8 mouse cellular contexts compared by ENCODE assay signal in genomic region chr7:44466006-44466887, GRCm38 (mm10). TPM values are rescaled to one million over a fixed set of nuclear protein-coding genes. Genes with fewer than 3 reads are reported as not detected.
DNase-seq lines count a peak whose midpoint lies in the region; ATAC-seq lines count a peak whose summit lies in the region.

No protein-coding gene starts in this region.

- H3K9ac ChIP-seq in liver, embryonic 11.5 days (ENCODE audit: low read depth, low read length) = peak overlapping the region; percentile 31; the same call in 1 of the 2 replicates

- peaks cover 33% of the 10 kb centered on the region for H3K27me3 ChIP-seq in liver, embryonic 11.5 days (replicated peaks; ENCODE audit: control insufficient read depth, insufficient read depth, low read length)

- DNase-seq in cerebellum, adult 11-12 months = peak; percentile 75
- DNase-seq in cerebellum, adult 8-10 months = no peak
- DNase-seq in thymus, postnatal 4 days = peak; percentile 11
- DNase-seq in thymus, postnatal 10 days (ENCODE audit: low spot score in 2 of 2) = no peak
- DNase-seq in liver, embryonic 11.5 days (ENCODE audit: low spot score) = peak; percentile 26
- no peak for DNase-seq in left cerebral cortex, adult 11 months (ENCODE audit: low spot score)
- no peak for DNase-seq in thymus, postnatal 0 days (ENCODE audit: low spot score)

- 79% methylated on average over 10 of the region's 10 CpGs for WGBS in liver, embryonic 11.5 days

- H3K4me3 ChIP-seq in liver, embryonic 11.5 days (ENCODE audit: low read depth, low read length) = 0 out of 2 replicates have a peak overlapping the region, but pooled peaks have one; percentile 12

- H3K27ac ChIP-seq in liver, embryonic 11.5 days (ENCODE audit: low read depth, low read length) = no peak overlapping the region

- peaks cover 3% of the 10 kb centered on the region for H3K36me3 ChIP-seq in liver, embryonic 11.5 days (ENCODE audit: control insufficient read depth, insufficient read depth, low read length)

- H3K9me3 ChIP-seq in liver, embryonic 11.5 days (ENCODE audit: control insufficient read depth, low read length) = no peaks in the 10 kb centered on the region

- no peak for ATAC-seq in liver, embryonic 11.5 days (replicated peaks; ENCODE audit: low FRiP score)
- ATAC-seq in megakaryocyte, adult 5-6 weeks (ENCODE audit: poor library complexity, severe bottlenecking) = no peak

- peaks cover 30% of the 10 kb centered on the region for H3K4me1 ChIP-seq in liver, embryonic 11.5 days (replicated peaks; ENCODE audit: control insufficient read depth, insufficient read depth, low read length)

- peak overlapping the region; percentile 37 for H3K4me2 ChIP-seq in liver, embryonic 11.5 days

RNA-seq across cellular contexts. Expression of gene Aspdh, which starts 1.1 kb away (rescaled TPM):
- polyA plus RNA-seq in liver, embryonic 11.5 days (2014; fragmentation: Nextera tagmentation; extraction: Ambion mirVana) = 5.6 and 6.4 TPM in 2 replicates
- total RNA-seq in megakaryocyte, adult 5-6 weeks (2015) = not detected in 2 replicates
- not detected in 2 replicates for total RNA-seq in megakaryocyte, adult 5-6 weeks (2017)
- polyA plus RNA-seq in thymus, postnatal 0 days (2015; fragmentation: Nextera tagmentation; extraction: Ambion mirVana) = not detected in 2 replicates

RNA-seq across cellular contexts. Expression of gene Josd2, which starts 1.5 kb away (rescaled TPM):
- 145 and 146 TPM in 2 replicates for polyA plus RNA-seq in liver, embryonic 11.5 days (2014; fragmentation: Nextera tagmentation; extraction: Ambion mirVana)
- total RNA-seq in megakaryocyte, adult 5-6 weeks (2015) = 18.2 and 20.3 TPM in 2 replicates
- 12.5 and 14.0 TPM in 2 replicates for total RNA-seq in megakaryocyte, adult 5-6 weeks (2017)
- polyA plus RNA-seq in thymus, postnatal 0 days (2015; fragmentation: Nextera tagmentation; extraction: Ambion mirVana) = 30.6 and 37.4 TPM in 2 replicates

RNA-seq across cellular contexts. Expression of gene Emc10, which starts 30.1 kb away (rescaled TPM):
- polyA plus RNA-seq in liver, embryonic 11.5 days (2014; fragmentation: Nextera tagmentation; extraction: Ambion mirVana) = 72.8 and 75.2 TPM in 2 replicates
- total RNA-seq in megakaryocyte, adult 5-6 weeks (2015) = 42.4 and 47.4 TPM in 2 replicates
- total RNA-seq in megakaryocyte, adult 5-6 weeks (2017) = 23.1 and 27.4 TPM in 2 replicates
- 83.8 and 85.5 TPM in 2 replicates for polyA plus RNA-seq in thymus, postnatal 0 days (2015; fragmentation: Nextera tagmentation; extraction: Ambion mirVana)

RNA-seq across cellular contexts. Expression of gene Fam71e1, which starts 30.1 kb away (rescaled TPM):
- 4.7 and 5.9 TPM in 2 replicates for polyA plus RNA-seq in liver, embryonic 11.5 days (2014; fragmentation: Nextera tagmentation; extraction: Ambion mirVana)
- 1.7 and 2.0 TPM in 2 replicates for total RNA-seq in megakaryocyte, adult 5-6 weeks (2015)
- total RNA-seq in megakaryocyte, adult 5-6 weeks (2017) = 0.12 TPM in 1 of 2 replicates, not detected in the other
- polyA plus RNA-seq in thymus, postnatal 0 days (2015; fragmentation: Nextera tagmentation; extraction: Ambion mirVana) = 9.5 and 13.4 TPM in 2 replicates

RNA-seq across cellular contexts. Expression of gene Lrrc4b, which starts 37.4 kb away (rescaled TPM):
- polyA plus RNA-seq in liver, embryonic 11.5 days (2014; fragmentation: Nextera tagmentation; extraction: Ambion mirVana) = 0.25 and 0.52 TPM in 2 replicates
- total RNA-seq in megakaryocyte, adult 5-6 weeks (2015) = not detected in 2 replicates
- not detected in 2 replicates for total RNA-seq in megakaryocyte, adult 5-6 weeks (2017)
- polyA plus RNA-seq in thymus, postnatal 0 days (2015; fragmentation: Nextera tagmentation; extraction: Ambion mirVana) = 0.05 TPM in 1 of 2 replicates, not detected in the other

Comparison
In these comparisons a context has a peak if more than half of its experiments do, and no peak if none do; other contexts are left out.
1. DNase-seq: peak in cerebellum, adult 11-12 months (single experiment), thymus, postnatal 4 days (single experiment) and liver, embryonic 11.5 days (single experiment); none in cerebellum, adult 8-10 months (single experiment), thymus, postnatal 10 days (0 of 2), left cerebral cortex, adult 11 months (single experiment) and thymus, postnatal 0 days (single experiment).